Mouse (Mus musculus): ENCODE data around the gene Ndufa3.
"Not testable (repeated sequence)": the region's sequence is repeated elsewhere in the genome, so short reads cannot be mapped to it uniquely, and the experiment has no call there.

Ndufa3 gene

DNA sequence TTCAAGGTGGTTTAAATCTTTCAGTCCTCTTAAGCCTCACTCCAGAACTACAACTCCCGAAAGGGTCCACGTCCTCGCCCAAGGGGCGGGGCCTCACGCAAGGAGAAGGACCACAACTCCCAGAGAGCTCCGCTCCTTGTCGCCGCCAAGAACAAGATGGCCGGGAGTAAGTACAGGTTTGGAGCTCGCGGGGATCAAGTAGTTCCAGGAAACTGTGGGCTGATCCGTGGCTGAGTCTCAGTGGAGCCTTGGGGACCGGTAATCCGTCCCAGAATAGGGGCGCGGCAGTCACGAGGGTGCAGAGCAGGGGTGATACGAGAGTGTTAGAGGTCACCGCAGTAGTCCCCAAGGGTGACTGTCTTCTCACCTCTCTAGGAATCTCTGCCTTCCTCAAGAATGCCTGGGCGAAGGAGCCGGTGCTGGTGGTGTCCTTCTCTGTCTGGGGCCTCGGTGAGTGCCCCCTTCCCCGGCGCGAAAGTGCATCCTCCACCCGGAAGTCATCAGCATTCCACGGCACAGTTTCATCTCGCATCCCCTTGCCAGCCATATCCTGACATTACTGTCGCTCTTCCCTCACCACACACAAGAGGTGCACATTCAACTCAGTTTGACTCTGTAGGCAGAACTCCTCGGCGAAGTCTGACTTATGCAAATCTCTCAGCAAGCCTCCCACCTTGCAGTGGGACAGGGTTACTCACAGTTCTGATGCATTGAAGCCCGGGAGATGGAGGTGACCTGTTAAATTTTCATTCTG is at the start of gene Ndufa3:
TSS of gene Ndufa3 (plus strand) at position 132 of the 754 bp plus-strand sequence.
- DNase-seq: peak; percentile 90

DNA sequence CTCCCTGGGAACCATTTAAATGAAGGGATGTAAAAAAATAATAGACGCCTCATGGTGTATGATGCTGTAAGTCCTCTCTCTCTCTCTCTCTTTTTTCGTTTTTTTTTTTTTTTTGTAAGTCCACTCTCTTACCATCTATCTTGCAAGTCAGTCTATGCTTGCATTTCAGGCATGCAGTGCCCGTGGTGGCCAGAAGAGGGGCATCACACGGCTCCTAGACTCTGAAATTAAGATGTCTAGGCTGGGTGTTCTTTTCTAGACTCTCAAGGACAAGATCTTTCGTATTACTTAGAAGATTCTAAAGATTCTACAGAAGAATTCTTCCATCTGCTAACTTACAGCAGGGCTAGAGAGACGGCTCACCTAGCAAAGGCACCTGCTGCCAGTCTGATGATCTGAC is 47.4 kb upstream of the Ndufa3 start:
- DNase-seq: no peak

GRCm38 (mm10) chr7:3570580-3570979 is 46.6 kb upstream of the Ndufa3 start:
- DNase-seq: not testable (repeated sequence)

GRCm38 (mm10) chr7:3571847-3572246 is 45.3 kb upstream of the Ndufa3 start:
- no peak for DNase-seq

GRCm38 (mm10) chr7:3574216-3574615 is 43.0 kb upstream of the Ndufa3 start:
- peak; percentile 33 for DNase-seq

DNA sequence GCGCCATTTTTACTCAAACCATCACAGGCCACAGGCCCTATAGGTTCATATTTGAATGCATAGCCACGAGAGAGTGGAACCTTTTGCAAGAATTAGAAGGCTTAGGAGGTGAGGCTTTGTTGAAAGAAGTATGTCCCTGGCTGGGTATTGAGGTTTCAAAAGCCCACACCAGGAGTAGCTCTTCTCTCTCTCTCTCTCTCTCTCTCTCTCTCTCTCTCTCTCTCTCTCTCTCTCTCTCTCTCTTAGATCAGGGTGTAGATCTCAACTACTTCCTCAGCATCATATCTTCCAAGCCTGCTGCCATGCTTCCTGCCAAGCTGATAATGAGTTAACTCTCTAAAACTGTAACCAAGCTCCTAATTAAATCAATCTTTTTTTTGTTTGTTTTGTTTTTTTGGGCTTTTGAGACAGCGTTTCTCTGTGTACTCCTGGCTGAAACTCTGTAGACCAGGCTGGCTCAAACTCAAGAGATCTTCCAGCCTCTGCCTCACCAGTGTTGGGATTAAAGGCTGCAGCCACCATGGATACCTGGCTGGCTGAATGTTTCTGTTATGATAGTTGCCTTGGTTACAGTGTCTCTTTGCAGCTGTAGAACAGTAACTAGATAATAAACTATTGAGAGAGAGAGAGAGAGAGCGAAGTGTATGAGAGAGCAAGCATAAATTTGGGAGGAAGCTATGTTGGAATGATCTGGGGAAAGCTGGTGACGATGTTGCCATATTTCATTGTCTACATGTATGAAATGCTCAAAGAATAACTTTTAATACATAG is 40.6 kb upstream of the Ndufa3 start:
- DNase-seq: no peak

- no peak for DNase-seq
Observed at GRCm38 (mm10) chr7:3578196-3578595, 39.0 kb upstream of the Ndufa3 start.

DNA sequence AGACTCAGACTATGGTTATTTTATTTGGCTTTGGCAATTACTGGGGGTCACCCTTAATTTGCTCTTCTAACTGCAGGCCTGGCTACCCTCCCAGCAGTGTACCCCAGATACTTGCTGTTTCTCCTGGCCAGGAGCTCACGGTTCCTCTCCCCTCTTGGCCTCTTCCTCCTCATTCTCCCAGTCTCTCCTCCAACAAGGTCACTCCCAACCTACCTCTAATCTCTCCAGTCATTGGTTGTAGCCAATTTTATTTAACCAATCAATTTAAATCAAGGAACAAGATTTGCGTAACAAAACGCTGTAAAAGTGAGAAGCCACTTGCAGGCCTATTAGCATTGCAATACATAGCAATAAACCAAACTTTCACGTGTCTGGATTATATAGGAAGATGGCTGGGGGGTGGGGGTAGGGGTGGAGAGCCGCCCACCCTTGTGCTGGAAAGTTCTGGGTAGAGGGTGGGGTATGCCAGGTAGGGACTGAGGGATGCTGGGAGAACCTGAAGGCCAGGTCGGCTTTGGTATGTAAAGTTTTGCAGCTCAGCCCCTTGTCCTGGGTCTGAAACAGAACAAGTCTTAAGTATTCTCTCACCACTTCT is 38.1 kb upstream of the Ndufa3 start:
- DNase-seq: no peak

- no peak for DNase-seq
Observed at GRCm38 (mm10) chr7:3580029-3580428, 37.1 kb upstream of the Ndufa3 start.

GRCm38 (mm10) chr7:3585763-3586162 is 31.4 kb upstream of the Ndufa3 start:
- DNase-seq: no peak

DNA sequence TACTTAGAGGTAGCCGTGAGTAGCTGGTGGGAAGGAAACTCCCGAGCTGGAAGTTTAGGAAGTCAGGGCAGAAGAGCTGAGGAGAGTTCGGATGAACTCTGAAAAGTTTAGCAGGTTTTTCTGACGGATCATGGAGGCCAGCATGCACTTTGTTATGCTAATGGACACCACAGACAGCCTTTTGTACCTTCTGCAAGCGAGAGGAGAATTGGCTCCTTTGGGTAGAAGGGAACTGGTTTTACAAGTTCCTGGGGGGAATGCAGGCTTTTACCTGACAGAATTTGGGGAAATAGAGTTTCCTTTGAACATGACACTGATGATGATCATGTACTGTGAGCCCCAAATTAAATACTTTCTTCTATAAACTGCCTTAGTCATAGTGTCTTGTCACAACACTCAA is 30.9 kb upstream of the Ndufa3 start:
- no peak for DNase-seq

DNA sequence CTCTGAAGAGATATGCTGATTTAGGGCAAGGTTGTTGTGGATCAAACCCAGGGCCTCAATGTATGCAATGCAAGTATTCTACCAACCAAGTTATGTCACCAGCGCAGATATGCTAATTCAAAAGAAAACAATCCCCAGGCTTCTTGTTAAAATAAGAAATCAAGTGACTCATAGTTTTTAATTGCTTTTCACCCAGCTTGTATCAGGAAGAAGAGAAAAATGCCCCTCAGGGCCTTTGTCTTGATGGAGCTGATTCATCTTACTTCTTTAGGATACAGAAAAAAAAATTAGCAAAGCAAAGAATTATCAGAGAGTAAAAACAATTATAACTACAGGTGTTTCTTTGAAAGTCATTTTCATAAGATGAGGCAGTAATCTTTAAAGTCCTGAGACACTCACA is 29.9 kb upstream of the Ndufa3 start:
- no peak for DNase-seq

DNA sequence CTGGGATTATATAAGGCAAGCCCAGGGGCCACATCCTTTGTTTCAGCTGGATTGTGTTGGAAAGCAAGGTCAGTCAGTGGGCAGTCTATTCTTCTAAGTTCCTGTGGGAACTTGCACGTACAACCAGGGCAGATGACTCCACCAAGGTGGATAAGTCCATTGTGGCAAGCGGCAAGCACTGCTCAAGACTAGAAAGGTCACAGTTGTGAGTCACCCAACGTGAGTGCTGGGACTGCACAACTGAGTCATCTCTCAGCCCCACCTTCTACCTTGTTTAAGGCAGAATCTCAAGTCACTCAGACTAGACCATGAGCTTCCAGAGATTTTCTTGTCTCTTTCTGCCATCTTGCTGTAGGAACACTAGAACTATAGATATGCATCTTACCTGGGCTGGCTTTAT is 26.6 kb upstream of the Ndufa3 start:
- no peak for DNase-seq

- no peak for DNase-seq
Observed at GRCm38 (mm10) chr7:3591534-3591933, 25.6 kb upstream of the Ndufa3 start.

- DNase-seq: no peak
Observed at GRCm38 (mm10) chr7:3593855-3594254, 23.3 kb upstream of the Ndufa3 start.

GRCm38 (mm10) chr7:3594686-3595085 is 22.5 kb upstream of the Ndufa3 start:
- DNase-seq: no peak

DNA sequence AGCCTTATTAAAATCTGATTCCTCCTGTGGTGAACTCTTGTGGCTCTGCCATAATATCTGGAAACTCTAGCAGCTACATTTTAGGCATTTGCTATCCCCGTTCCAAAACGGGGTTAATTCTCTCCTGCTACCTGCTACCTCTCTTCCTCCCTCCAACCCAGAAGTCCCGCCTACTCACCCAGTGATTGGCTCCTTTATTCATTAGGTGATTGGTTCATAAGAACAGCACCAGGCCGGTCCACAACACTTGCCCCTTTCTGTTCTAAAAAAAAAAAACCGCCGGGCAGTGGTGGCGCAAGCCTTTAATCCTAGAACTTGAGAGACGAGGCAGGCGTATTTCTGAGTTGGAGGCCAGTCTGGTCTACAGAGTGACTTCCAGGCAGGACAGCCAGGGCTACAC is 22.0 kb upstream of the Ndufa3 start:
- DNase-seq: no peak

DNA sequence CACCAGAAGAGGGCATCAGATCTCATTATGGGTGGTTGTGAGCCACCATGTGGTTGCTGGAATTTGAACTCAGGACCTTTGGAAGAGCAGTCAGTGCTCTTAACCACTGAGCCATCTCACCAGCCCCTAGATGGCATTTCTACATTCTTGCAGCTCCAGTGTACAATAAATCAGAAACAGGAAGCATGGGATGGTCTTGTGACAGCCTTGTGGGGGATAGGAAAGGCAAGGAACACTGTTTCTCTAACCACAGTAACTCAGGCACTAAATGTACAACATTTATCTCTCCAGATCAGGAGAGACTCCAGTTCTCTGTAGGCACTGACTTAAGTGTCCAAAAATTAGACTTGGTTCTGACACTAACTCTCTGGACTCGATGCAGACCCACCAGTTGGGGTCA is 19.4 kb upstream of the Ndufa3 start:
- not testable (repeated sequence) for DNase-seq

- DNase-seq: peak; percentile 53
Observed at GRCm38 (mm10) chr7:3601119-3601518, 16.1 kb upstream of the Ndufa3 start.

- DNase-seq: no peak
Observed at GRCm38 (mm10) chr7:3606798-3607197, 10.4 kb upstream of the Ndufa3 start.

GRCm38 (mm10) chr7:3607391-3607790 is 9.8 kb upstream of the Ndufa3 start:
- DNase-seq: no peak

- DNase-seq: no peak
Observed at GRCm38 (mm10) chr7:3608668-3609067, 8.5 kb upstream of the Ndufa3 start.

GRCm38 (mm10) chr7:3609082-3609481 is 8.1 kb upstream of the Ndufa3 start:
- DNase-seq: no peak

DNA sequence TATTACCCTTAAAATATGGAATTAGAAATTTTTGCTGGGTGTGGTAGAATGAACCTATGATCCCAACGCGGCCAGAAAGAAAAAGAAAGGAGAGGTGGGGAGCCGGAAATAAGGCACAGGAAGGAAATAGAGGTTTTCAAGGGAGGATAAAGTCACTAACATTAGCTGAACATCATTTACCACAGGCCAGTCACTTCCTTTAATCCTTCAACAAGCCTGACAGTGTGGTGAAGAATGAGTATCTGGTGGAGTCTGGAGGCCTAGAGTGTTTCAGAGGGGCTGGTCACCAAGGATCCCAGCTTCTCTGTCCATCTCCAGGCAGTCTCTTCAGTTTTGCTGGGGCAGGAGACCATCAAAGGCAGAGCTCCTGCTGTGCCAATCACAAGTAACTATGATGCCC is 6.7 kb upstream of the Ndufa3 start:
- no peak for DNase-seq

Data from right cerebral cortex, postnatal 25 days (tissue).